Mouse (Mus musculus) thymus, adult 2 months (tissue): ENCODE results near the gene Hecw2. TPM values are rescaled to one million over a fixed set of nuclear protein-coding genes. Genes with fewer than 3 reads are reported as not detected.

Experiments used
- DNase-seq: peaks from one replicate; pipeline ENCODE4 v3.0.0; 2021
- H3K27ac ChIP-seq: fragments of 200-500 bp; 2 replicates; pipeline ENCODE4 v1.5.1; 2012; ENCODE audit warnings: low read length, control low read depth; ENCODE audit not compliant: control insufficient read depth, insufficient read depth
- H3K27me3 ChIP-seq: fragments of 200-500 bp; 2 replicates; pipeline ENCODE4 v1.6.1; 2012; ENCODE audit warnings: mild to moderate bottlenecking, low read length, moderate library complexity, mixed read lengths; ENCODE audit not compliant: control insufficient read depth, insufficient read depth
- H3K36me3 ChIP-seq: fragments of 200-500 bp; 2 replicates; pipeline ENCODE4 v1.6.1; 2012; ENCODE audit warnings: mild to moderate bottlenecking, low read length, moderate library complexity; ENCODE audit not compliant: control insufficient read depth, insufficient read depth
- H3K4me1 ChIP-seq: fragments of 200-500 bp; replicated peaks from 2 replicates; pipeline ENCODE4 v1.6.1; 2012; ENCODE audit warnings: low read length; ENCODE audit not compliant: control insufficient read depth, insufficient read depth
- H3K4me3 ChIP-seq: fragments of 200-500 bp; 2 replicates; pipeline ENCODE4 v1.5.1; 2012; ENCODE audit warnings: mild to moderate bottlenecking, low read length, control low read depth, moderate library complexity; ENCODE audit not compliant: control insufficient read depth, insufficient read depth
- CTCF ChIP-seq: fragments of 200-500 bp; IDR thresholded peaks from 2 replicates; pipeline ENCODE4 v1.5.1; 2012; ENCODE audit warnings: mild to moderate bottlenecking, control low read depth, low read length, moderate library complexity, borderline replicate concordance; ENCODE audit not compliant: control insufficient read depth, poor library complexity, insufficient read depth; ENCODE audit errors: extremely low read depth
- POLR2A ChIP-seq: fragments of 200-500 bp; IDR thresholded peaks from 2 replicates; pipeline ENCODE4 v1.6.1; 2012; ENCODE audit warnings: mild to moderate bottlenecking, low read length, control low read depth, moderate library complexity; ENCODE audit not compliant: control insufficient read depth, poor library complexity, insufficient read depth; ENCODE audit errors: extremely low read depth
- WGBS: fragments of 180-500 bp; shearing (Covaris S2); methylation state at CpG from one replicate; pipeline ENCODE4 v1.1.7; 2018; 5-methylcytosine and 5-hydroxymethylcytosine counted together
- polyA plus RNA-seq: library from polyadenylated mRNA; depleted of rRNA; stranded (reverse); fragments of >200 nt; gene quantifications from 2 replicates; pipeline ENCODE4 v1.2.3, GENCODE M21; 2012

Gene Hecw2
- polyA plus RNA-seq, 1 experiment, result 0.55 TPM

GRCm38 (mm10) chr1:53850891-53851290 lies 344.1 kb downstream of the Hecw2 start:
- H3K27me3 ChIP-seq, result no peaks in the 10 kb centered on the region
- H3K4me1 ChIP-seq, result peaks cover 16% of the 10 kb centered on the region
- no peak overlapping the region for H3K4me3 ChIP-seq
- 32% methylated on average over 6 of the region's 6 CpGs for WGBS
- DNase-seq, result peak; percentile 42
- no peak for TF ChIP-seq POLR2A
- TF ChIP-seq CTCF, result no peak
- H3K27ac ChIP-seq, result peak overlapping the region; percentile 90
- no peaks in the 10 kb centered on the region for H3K36me3 ChIP-seq

- no peaks in the 10 kb centered on the region for H3K27me3 ChIP-seq
- H3K4me3 ChIP-seq, result no peak overlapping the region
- 95% methylated on average over 2 of the region's 2 CpGs for WGBS
- H3K4me1 ChIP-seq, result peaks cover 18% of the 10 kb centered on the region
- H3K27ac ChIP-seq, result no peak overlapping the region
- no peaks in the 10 kb centered on the region for H3K36me3 ChIP-seq
- no peak for TF ChIP-seq CTCF
- no peak for TF ChIP-seq POLR2A
- DNase-seq, result no peak
Measured at GRCm38 (mm10) chr1:53846665-53847237, 348.2 kb downstream of the Hecw2 start.

GRCm38 (mm10) chr1:53845854-53846253 lies 349.1 kb downstream of the Hecw2 start:
- Histone ChIP-seq H3K4me3 (no peak overlapping the region), H3K27ac (no peak overlapping the region)

GRCm38 (mm10) chr1:53844914-53845612 lies 349.9 kb downstream of the Hecw2 start:
- no peak overlapping the region for H3K4me3 ChIP-seq
- no peaks in the 10 kb centered on the region for H3K27me3 ChIP-seq
- H3K36me3 ChIP-seq, result no peaks in the 10 kb centered on the region
- WGBS, result 42% methylated on average over 5 of the region's 5 CpGs
- no peak for DNase-seq
- peak overlapping the region; percentile 58; the same call in 1 of the 2 replicates for H3K27ac ChIP-seq
- no peak for TF ChIP-seq CTCF
- no peak for TF ChIP-seq POLR2A
- H3K4me1 ChIP-seq, result peaks cover 14% of the 10 kb centered on the region

More at GRCm38 (mm10) chr1:53845854-53846253, 349.1 kb downstream of the Hecw2 start:
- peaks cover 16% of the 10 kb centered on the region for H3K4me1 ChIP-seq
- TF ChIP-seq CTCF, result no peak
- no peak for TF ChIP-seq POLR2A
- no peak for DNase-seq
- H3K36me3 ChIP-seq, result no peaks in the 10 kb centered on the region
- 41% methylated on average over 8 of the region's 8 CpGs for WGBS
- H3K27me3 ChIP-seq, result no peaks in the 10 kb centered on the region

- no peak for TF ChIP-seq POLR2A
- no peak for DNase-seq
- Histone ChIP-seq H3K4me1 (peaks cover 12% of the 10 kb centered on the region), H3K27ac (peak overlapping the region; percentile 58; the same call in 1 of the 2 replicates), H3K4me3 (no peak overlapping the region), H3K36me3 (no peaks in the 10 kb centered on the region), H3K27me3 (no peaks in the 10 kb centered on the region)
- 98% methylated on average over 8 of the region's 8 CpGs for WGBS
Measured at GRCm38 (mm10) chr1:53844122-53844913, 350.6 kb downstream of the Hecw2 start.

GRCm38 (mm10) chr1:53843051-53843450 lies 351.9 kb downstream of the Hecw2 start:
- no peak for TF ChIP-seq POLR2A
- no peak for TF ChIP-seq CTCF

More at GRCm38 (mm10) chr1:53843051-53843450, 351.9 kb downstream of the Hecw2 start:
- H3K36me3 ChIP-seq, result no peaks in the 10 kb centered on the region
- peaks cover 12% of the 10 kb centered on the region for H3K4me1 ChIP-seq
- H3K27ac ChIP-seq, result no peak overlapping the region
- 39% methylated on average over 3 of the region's 3 CpGs for whole genome bisulfite sequencing
- no peaks in the 10 kb centered on the region for H3K27me3 ChIP-seq
- H3K4me3 ChIP-seq, result no peak overlapping the region
- DNase-seq, result no peak
